Mouse (Mus musculus) CH12.LX (cell line): ENCODE data around the gene Nf1. TPM values are rescaled to one million over a fixed set of nuclear protein-coding genes. Genes with fewer than 3 reads are reported as not detected.

Experiments
- DNase-seq: peaks from one replicate; pipeline ENCODE4 v3.0.0-alpha.2; 2013; ENCODE audit errors: extremely low read depth
- H3K27ac ChIP-seq: 2 replicates; pipeline ENCODE4 v1.5.1; 2012; ENCODE audit warnings: low read depth, mild to moderate bottlenecking, control low read depth, moderate library complexity; ENCODE audit not compliant: insufficient read depth
- H3K27me3 ChIP-seq: replicated peaks from 2 replicates; pipeline ENCODE3; 2012; ENCODE audit warnings: inconsistent platforms
- H3K36me3 ChIP-seq, 2 experiments: replicated peaks in 1 of 2; 2 replicates each; pipeline versions ENCODE3 to v1.6.1; 2012; ENCODE audit warnings: inconsistent platforms in 1 of 2, low read length in 1 of 2, mild to moderate bottlenecking in 1 of 2, mixed read lengths in 1 of 2, moderate library complexity in 1 of 2; ENCODE audit not compliant: control insufficient read depth in 1 of 2, insufficient read depth in 1 of 2
- H3K4me1 ChIP-seq, 2 experiments: 2 replicates each; pipeline ENCODE4 v1.6.1; 2012; ENCODE audit warnings: inconsistent platforms in 1 of 2, moderate library complexity in 1 of 2; ENCODE audit not compliant: insufficient read depth in 2 of 2, control insufficient read depth in 1 of 2
- H3K4me2 ChIP-seq: 2 replicates; pipeline ENCODE4 v1.6.1; 2012; ENCODE audit warnings: low read depth, mild to moderate bottlenecking, control low read depth; ENCODE audit not compliant: poor library complexity, insufficient read depth, severe bottlenecking
- H3K4me3 ChIP-seq, 3 experiments: fragments of 150-350 bp in 1 of 3; sonication (generic) in 1 of 3; replicated peaks in 1 of 3; 2 replicates each; pipeline versions ENCODE3 to v1.5.1; 2011 to 2012; ENCODE audit warnings: low read depth in 2 of 3, low read length in 2 of 3, mild to moderate bottlenecking in 2 of 3, moderate library complexity in 2 of 3, control low read depth in 1 of 3, improper control_type of control experiment in 1 of 3, inconsistent platforms in 1 of 3, mixed read lengths in 1 of 3; ENCODE audit not compliant: poor library complexity in 1 of 3
- H3K79me2 ChIP-seq: replicated peaks from 2 replicates; pipeline ENCODE4 v1.6.1; 2012; ENCODE audit warnings: mild to moderate bottlenecking, moderate library complexity; ENCODE audit not compliant: control insufficient read depth, poor library complexity, insufficient read depth, severe bottlenecking; ENCODE audit errors: extremely low read depth
- H3K9ac ChIP-seq: 2 replicates; pipeline ENCODE4 v1.6.1; 2012; ENCODE audit warnings: low read depth, mild to moderate bottlenecking, control low read depth, moderate library complexity; ENCODE audit not compliant: insufficient read depth
- H3K9me3 ChIP-seq: replicated peaks from 2 replicates; pipeline ENCODE3; 2012; ENCODE audit warnings: low read length, inconsistent platforms, mixed read lengths
- BHLHE40 ChIP-seq: IDR thresholded peaks from 2 replicates; pipeline ENCODE4 v1.6.1; 2011; ENCODE audit warnings: mild to moderate bottlenecking, low read depth, low read length, improper control_type of control experiment
- CHD2 ChIP-seq: IDR thresholded peaks from 2 replicates; pipeline ENCODE4 v1.6.1; 2011; ENCODE audit warnings: low read length, improper control_type of control experiment
- CTCF ChIP-seq, 2 experiments: IDR thresholded peaks in 1 of 2; conservative IDR thresholded peaks in 1 of 2; 2 replicates each; pipeline ENCODE4 v1.5.1; 2011 to 2012; ENCODE audit warnings: low read depth in 2 of 2, low read length in 2 of 2, improper control_type of control experiment in 1 of 2, inconsistent platforms in 1 of 2, mild to moderate bottlenecking in 1 of 2, moderate library complexity in 1 of 2
- E2F4 ChIP-seq: IDR thresholded peaks from 2 replicates; pipeline ENCODE4 v1.6.1; 2011; ENCODE audit warnings: low read depth, low read length, improper control_type of control experiment; ENCODE audit not compliant: insufficient replicate concordance
- ELF1 ChIP-seq: IDR thresholded peaks from 2 replicates; pipeline ENCODE4 v1.6.1; 2014; ENCODE audit warnings: low read depth, mild to moderate bottlenecking, inconsistent platforms, low read length, improper control_type of control experiment
- ETS1 ChIP-seq: conservative IDR thresholded peaks from 2 replicates; pipeline ENCODE4 v1.6.1; 2012; ENCODE audit warnings: low read depth, mild to moderate bottlenecking, inconsistent platforms, low read length, improper control_type of control experiment, moderate library complexity
- HCFC1 ChIP-seq: IDR thresholded peaks from 2 replicates; pipeline ENCODE4 v1.6.1; 2012; ENCODE audit warnings: low read depth, mild to moderate bottlenecking, inconsistent platforms, low read length, improper control_type of control experiment
- IRF4 ChIP-seq: IDR thresholded peaks from 2 replicates; pipeline ENCODE4 v1.6.1; 2014; ENCODE audit warnings: low read depth, mild to moderate bottlenecking, inconsistent platforms, low read length, improper control_type of control experiment
- JUN ChIP-seq: IDR thresholded peaks from 2 replicates; pipeline ENCODE4 v1.6.1; 2011; ENCODE audit warnings: low read depth, mild to moderate bottlenecking, low read length, improper control_type of control experiment, moderate library complexity; ENCODE audit not compliant: insufficient read depth
- JUND ChIP-seq: conservative IDR thresholded peaks from 2 replicates; pipeline ENCODE4 v1.6.1; 2011; ENCODE audit warnings: low read depth, low read length, improper control_type of control experiment
- MAX ChIP-seq: IDR thresholded peaks from 2 replicates; pipeline ENCODE4 v1.6.1; 2011; ENCODE audit warnings: low read length, improper control_type of control experiment
- MAZ ChIP-seq: IDR thresholded peaks from 2 replicates; pipeline ENCODE4 v1.6.1; 2012; ENCODE audit warnings: low read depth, mild to moderate bottlenecking, inconsistent platforms, low read length, improper control_type of control experiment, moderate library complexity
- MEF2A ChIP-seq: IDR thresholded peaks from 2 replicates; pipeline ENCODE4 v1.6.1; 2014; ENCODE audit warnings: low read depth, mild to moderate bottlenecking, inconsistent platforms, low read length, improper control_type of control experiment, borderline replicate concordance
- MXI1 ChIP-seq: IDR thresholded peaks from 2 replicates; pipeline ENCODE4 v1.6.1; 2011; ENCODE audit warnings: mild to moderate bottlenecking, low read depth, low read length, improper control_type of control experiment
- MYC ChIP-seq: IDR thresholded peaks from 2 replicates; pipeline ENCODE4 v1.6.1; 2011; ENCODE audit warnings: low read depth, mild to moderate bottlenecking, improper control_type of control experiment, low read length
- NELFE ChIP-seq: IDR thresholded peaks from 2 replicates; pipeline ENCODE4 v1.6.1; 2011; ENCODE audit warnings: low read depth, low read length, improper control_type of control experiment
- NRF1 ChIP-seq: IDR thresholded peaks from 2 replicates; pipeline ENCODE4 v1.6.1; 2014; ENCODE audit warnings: low read depth, mild to moderate bottlenecking, inconsistent platforms, low read length, improper control_type of control experiment, moderate library complexity
- PAX5 ChIP-seq: IDR thresholded peaks from 2 replicates; pipeline ENCODE4 v1.6.1; 2012; ENCODE audit warnings: low read length, inconsistent platforms, mixed read lengths
- POLR2A ChIP-seq: IDR thresholded peaks from 2 replicates; pipeline ENCODE4 v1.6.1; 2011; ENCODE audit warnings: low read depth, mild to moderate bottlenecking, improper control_type of control experiment, low read length
- POLR2AphosphoS2 ChIP-seq: IDR thresholded peaks from 2 replicates; pipeline ENCODE4 v1.6.1; 2011; ENCODE audit warnings: low read depth, low read length, improper control_type of control experiment
- RAD21 ChIP-seq: IDR thresholded peaks from 2 replicates; pipeline ENCODE4 v1.6.1; 2011; ENCODE audit warnings: low read depth, mild to moderate bottlenecking, low read length, improper control_type of control experiment, moderate library complexity
- SIN3A ChIP-seq: IDR thresholded peaks from 2 replicates; pipeline ENCODE4 v1.6.1; 2012; ENCODE audit warnings: low read length, improper control_type of control experiment, inconsistent platforms
- SMC3 ChIP-seq: IDR thresholded peaks from 2 replicates; pipeline ENCODE4 v1.6.1; 2011; ENCODE audit warnings: low read depth, low read length, improper control_type of control experiment
- TBP ChIP-seq: conservative IDR thresholded peaks from 2 replicates; pipeline ENCODE4 v1.6.1; 2011; ENCODE audit warnings: low read depth, low read length, improper control_type of control experiment
- TCF12 ChIP-seq: IDR thresholded peaks from 2 replicates; pipeline ENCODE4 v1.6.1; 2014; ENCODE audit warnings: low read depth, mild to moderate bottlenecking, inconsistent platforms, low read length, improper control_type of control experiment
- UBTF ChIP-seq: IDR thresholded peaks from 2 replicates; pipeline ENCODE4 v1.6.1; 2012; ENCODE audit warnings: low read depth, mild to moderate bottlenecking, inconsistent platforms, low read length, improper control_type of control experiment, moderate library complexity
- ZC3H11A ChIP-seq: IDR thresholded peaks from 2 replicates; pipeline ENCODE4 v1.6.1; 2012; ENCODE audit warnings: low read depth, mild to moderate bottlenecking, inconsistent platforms, low read length, improper control_type of control experiment
- ZKSCAN1 ChIP-seq: IDR thresholded peaks from 2 replicates; pipeline ENCODE4 v1.6.1; 2012; ENCODE audit warnings: low read depth, inconsistent platforms, low read length, improper control_type of control experiment, borderline replicate concordance
- ZMIZ1 ChIP-seq: IDR thresholded peaks from 2 replicates; pipeline ENCODE4 v1.6.1; 2012; ENCODE audit warnings: low read depth, mild to moderate bottlenecking, inconsistent platforms, low read length, improper control_type of control experiment
- dilution Hi-C: fragments of 300-500 bp; cut with MboI; formaldehyde crosslinking; loops from 2 replicates; pipeline ENCODE4 v1.14.3; 2020; ENCODE audit warnings: low sequenced_read_pairs; ENCODE audit not compliant: extremely low pct_unique_long_range_greater_than_20kb, extremely low pct_ligation_motif_present
- in situ Hi-C: fragments of 300-500 bp; cut with MboI; formaldehyde crosslinking; loops from 3 replicates; pipeline ENCODE4 v1.14.3; 2019; ENCODE audit warnings: low sequenced_read_pairs, low pct_ligation_motif_present, low pct_unique_long_range_greater_than_20kb, mixed read lengths
- polyA plus RNA-seq: library from polyadenylated mRNA; unstranded; fragments of >175 nt; gene quantifications from 2 replicates; pipeline ENCODE4 v1.2.1, GENCODE M21; 2012; ENCODE audit warnings: low read depth; ENCODE audit not compliant: insufficient read length
- total RNA-seq, 2 experiments: library from RNA; depleted of rRNA; stranded (reverse); fragments of 300-350 nt in 1 of 2; fragments of >200 nt in 1 of 2; gene quantifications; 2 replicates each; pipeline ENCODE4 v1.2.3; 2012 to 2014

Gene Nf1
- total and polyA plus RNA-seq, 3 experiments: 7.3 to 19.5 (median 12.4) TPM

- Histone ChIP-seq H3K27ac (no peak overlapping the region), H3K4me2 (no peak overlapping the region), H3K27me3 (no peaks in the 10 kb centered on the region), H3K36me3 (peaks cover 0 to 15% of the 10 kb centered on the region in 2 experiments), H3K9me3 (no peaks in the 10 kb centered on the region), H3K9ac (no peak overlapping the region), H3K79me2 (peaks cover 2% of the 10 kb centered on the region; the same call in 1 of the 2 replicates), H3K4me3 (no peak overlapping the region), H3K4me1 (peaks cover 0 to 3% of the 10 kb centered on the region in 2 experiments; a peak in 1 of 4 replicates)
- DNase-seq: peak; percentile 26
- in situ Hi-C loops (no loop called here), dilution Hi-C loops (no loop called here)
- TF ChIP-seq E2F4 (no peak), MAZ (no peak), MAX (no peak), ELF1 (no peak), RAD21 (peak; percentile 56), NRF1 (no peak), TCF12 (no peak), IRF4 (no peak), PAX5 (no peak), CHD2 (no peak), ZMIZ1 (no peak), ZKSCAN1 (no peak), SIN3A (no peak), JUND (no peak), TBP (no peak), CTCF (conservative IDR thresholded peaks at IDR 0.05 in 1 of 2, IDR thresholded peaks at IDR 0.05 in 1 of 2; ENCODE audit: low read depth in 2 of 2, low read length in 2 of 2) (peak; percentile 36 to 67; a peak in 3 of 4 replicates), UBTF (no peak), SMC3 (peak; percentile 36), BHLHE40 (no peak), HCFC1 (no peak)
These were observed 33.5 kb downstream of the Nf1 start for GRCm38 (mm10) chr11:79373031-79373430.

GRCm38 (mm10) chr11:79398336-79398735 is 58.8 kb downstream of the Nf1 start:
- DNase-seq: peak; percentile 88
- dilution Hi-C loops: no loop called here
- in situ Hi-C loops: loop anchor here (5.0 to 10.0 kb wide), 2 partner anchors 96 to 174 kb away; no protein-coding TSS in a partner anchor
- H3K9me3 ChIP-seq: no peaks in the 10 kb centered on the region
- 0 out of 4 replicates have a peak, but pooled peaks cover 0 to under 1% of the 10 kb centered on the region in 2 experiments for H3K4me1 ChIP-seq
- H3K4me3 ChIP-seq: no peak overlapping the region
- peak; percentile 43; the same call in 1 of the 2 replicates for TF ChIP-seq MYC
- no peak for TF ChIP-seq HCFC1
- peak; percentile 42 for TF ChIP-seq ZC3H11A
- 0 out of 2 replicates have a peak, but pooled peaks have one; percentile 22 for TF ChIP-seq NELFE
- TF ChIP-seq TCF12: no peak
- TF ChIP-seq MXI1: 0 out of 2 replicates have a peak, but pooled peaks have one; percentile 17
- peak; percentile 95 for TF ChIP-seq RAD21
- no peak for TF ChIP-seq JUN
- no peak for TF ChIP-seq POLR2A
- peak; percentile 95 to 97 for TF ChIP-seq CTCF (conservative IDR thresholded peaks at IDR 0.05 in 1 of 2, IDR thresholded peaks at IDR 0.05 in 1 of 2; ENCODE audit: low read depth in 2 of 2, low read length in 2 of 2)
- no peak for TF ChIP-seq POLR2AphosphoS2
- no peak for TF ChIP-seq ETS1
- TF ChIP-seq SMC3: peak; percentile 91
- peak; percentile 13; the same call in 1 of the 2 replicates for TF ChIP-seq MEF2A
- no peak for TF ChIP-seq IRF4
- H3K27me3 ChIP-seq: no peaks in the 10 kb centered on the region
- no peaks in the 10 kb centered on the region for H3K79me2 ChIP-seq
- H3K27ac ChIP-seq: no peak overlapping the region
- no peak overlapping the region for H3K9ac ChIP-seq
- H3K4me2 ChIP-seq: no peak overlapping the region
- peaks cover 0 to 42% of the 10 kb centered on the region in 2 experiments for H3K36me3 ChIP-seq
